Mouse (Mus musculus): ENCODE measurements around the gene Pde7b.

GRCm38 (mm10) chr10:20632256-20633084 lies 92.4 kb downstream of the Pde7b start:
- TF ChIP-seq CTCF (conservative IDR thresholded peaks at IDR 0.05; ENCODE audit: insufficient read depth, insufficient read length, low read depth, low read length) (no peak), POLR2A (IDR thresholded peaks at IDR 0.05; ENCODE audit: low read depth, low read length) (no peak)
